Mouse (Mus musculus) c-Kit-positive CD71-positive TER-119-negative erythroid progenitor cells, embryonic 14.5 days (primary cell): Measurements from ENCODE around the gene Itga2b.

Experiments used
- DNase-seq: peaks from one replicate; pipeline ENCODE4 v3.0.0-alpha.2; 2013; ENCODE audit warnings: low read depth

Gene Itga2b

GRCm38 (mm10) chr11:102455740-102456396 lies 14.1 kb downstream of the Itga2b start:
- DNase-seq: peak; percentile 42

- no peak for DNase-seq
Measured at GRCm38 (mm10) chr11:102453131-102453530, 16.8 kb downstream of the Itga2b start.

DNA sequence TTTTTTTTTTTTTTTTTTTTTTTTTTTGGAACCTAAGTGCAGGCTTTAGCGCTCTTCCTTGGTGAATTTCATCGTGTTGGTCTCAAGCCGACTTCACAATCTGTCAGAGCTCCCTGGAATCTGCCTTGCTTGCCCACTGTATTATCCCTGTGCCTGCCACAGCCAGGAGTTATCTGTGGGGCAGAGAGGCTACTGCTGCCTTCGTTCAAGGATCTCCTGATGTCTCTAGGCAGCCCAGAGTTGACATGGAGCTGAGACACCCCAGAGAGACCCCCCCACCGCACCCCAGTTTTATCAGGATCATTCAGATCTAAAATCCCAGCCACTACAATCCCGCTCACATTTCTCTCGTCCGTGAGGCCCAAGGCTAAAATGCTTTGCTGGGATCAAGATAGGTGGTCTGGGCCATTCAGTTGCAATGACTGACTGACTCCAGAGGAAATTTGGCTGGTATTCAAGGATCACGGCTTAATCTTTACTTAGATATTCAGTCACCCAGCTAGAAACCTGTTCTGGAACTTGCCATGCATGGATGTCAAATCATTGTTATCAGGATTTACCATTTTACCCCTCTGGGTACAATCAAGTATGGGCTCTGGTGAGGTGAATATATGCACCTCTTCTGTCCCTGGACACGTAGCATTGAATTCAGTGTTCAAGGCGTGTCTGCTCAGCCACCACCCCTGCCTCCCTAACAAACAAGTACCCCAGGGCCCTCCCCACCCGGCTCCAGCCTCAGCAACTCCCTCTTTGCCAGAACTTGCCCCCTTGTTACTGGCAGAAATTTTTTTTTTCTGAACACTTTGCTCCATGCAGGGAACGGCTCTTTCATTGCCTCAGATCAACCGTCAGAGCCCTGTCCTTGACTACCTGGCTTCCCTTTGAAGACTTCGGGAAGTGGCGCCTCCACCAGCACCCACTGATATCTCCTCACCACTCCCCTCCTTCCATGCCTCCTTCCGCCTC lies 20.6 kb downstream of the Itga2b start:
- DNase-seq: no peak

- DNase-seq: no peak
Measured at GRCm38 (mm10) chr11:102448327-102448726, 21.6 kb downstream of the Itga2b start.

- no peak for DNase-seq
Measured at GRCm38 (mm10) chr11:102447497-102447896, 22.4 kb downstream of the Itga2b start, which contains the start of gene Fam171a2. Gene Fam171a2, minus strand, starts transcription at chr11:102447682.

- DNase-seq: no peak
Measured at GRCm38 (mm10) chr11:102446581-102447461, 23.1 kb downstream of the Itga2b start.

DNA sequence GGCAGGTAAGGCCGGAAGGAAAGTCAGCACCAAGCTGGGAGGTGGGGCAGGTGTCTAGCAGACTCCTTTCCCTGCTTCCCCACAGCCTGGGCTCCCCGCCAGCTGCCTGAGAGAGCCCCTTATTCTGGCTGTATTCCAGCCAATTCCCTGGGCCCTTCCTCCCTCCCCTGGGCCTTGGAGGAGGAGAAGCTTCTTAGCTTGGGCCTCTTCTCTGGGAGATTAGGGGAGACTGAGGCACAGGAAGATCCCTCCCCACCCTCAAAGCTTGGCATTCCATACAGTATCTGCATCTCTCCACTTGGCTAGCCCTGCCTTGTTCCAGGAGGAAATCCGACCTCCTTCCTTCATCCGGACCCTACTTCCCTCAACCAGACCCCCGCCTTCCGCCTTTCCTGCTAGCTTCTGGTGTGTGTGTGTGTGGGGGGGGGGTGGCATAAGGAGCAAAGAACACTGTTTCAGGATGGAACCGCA lies 24.0 kb downstream of the Itga2b start:
- no peak for DNase-seq

- no peak for DNase-seq
Measured at GRCm38 (mm10) chr11:102445264-102445890, 24.5 kb downstream of the Itga2b start.

DNA sequence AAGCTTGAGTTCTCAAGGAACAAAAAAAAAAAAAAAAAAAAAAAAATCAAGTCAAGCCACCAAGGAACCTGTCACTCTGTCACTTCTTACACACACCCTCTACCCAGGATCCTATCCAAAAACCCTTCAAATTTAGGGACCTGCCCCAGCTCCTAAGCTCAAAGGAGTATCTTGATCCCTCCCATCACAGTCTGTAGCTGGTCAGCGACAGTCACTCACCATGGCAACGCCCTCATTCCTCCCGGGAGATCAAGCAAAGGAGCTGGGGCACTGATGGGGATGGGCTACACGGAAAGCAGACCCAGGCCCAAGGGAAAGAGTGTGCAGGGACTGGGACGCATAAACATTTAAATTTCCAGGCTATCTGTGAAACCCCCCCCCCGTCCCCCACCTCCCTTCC lies 25.1 kb downstream of the Itga2b start:
- DNase-seq: no peak

- DNase-seq: no peak
Measured at GRCm38 (mm10) chr11:102444321-102444720, 25.6 kb downstream of the Itga2b start.

- DNase-seq: no peak
Measured at GRCm38 (mm10) chr11:102443740-102444139, 26.2 kb downstream of the Itga2b start.

GRCm38 (mm10) chr11:102442089-102442488 lies 27.8 kb downstream of the Itga2b start:
- DNase-seq: no peak

- no peak for DNase-seq
Measured at GRCm38 (mm10) chr11:102441434-102441833, 28.5 kb downstream of the Itga2b start.

GRCm38 (mm10) chr11:102440255-102440654 lies 29.7 kb downstream of the Itga2b start:
- DNase-seq: no peak

DNA sequence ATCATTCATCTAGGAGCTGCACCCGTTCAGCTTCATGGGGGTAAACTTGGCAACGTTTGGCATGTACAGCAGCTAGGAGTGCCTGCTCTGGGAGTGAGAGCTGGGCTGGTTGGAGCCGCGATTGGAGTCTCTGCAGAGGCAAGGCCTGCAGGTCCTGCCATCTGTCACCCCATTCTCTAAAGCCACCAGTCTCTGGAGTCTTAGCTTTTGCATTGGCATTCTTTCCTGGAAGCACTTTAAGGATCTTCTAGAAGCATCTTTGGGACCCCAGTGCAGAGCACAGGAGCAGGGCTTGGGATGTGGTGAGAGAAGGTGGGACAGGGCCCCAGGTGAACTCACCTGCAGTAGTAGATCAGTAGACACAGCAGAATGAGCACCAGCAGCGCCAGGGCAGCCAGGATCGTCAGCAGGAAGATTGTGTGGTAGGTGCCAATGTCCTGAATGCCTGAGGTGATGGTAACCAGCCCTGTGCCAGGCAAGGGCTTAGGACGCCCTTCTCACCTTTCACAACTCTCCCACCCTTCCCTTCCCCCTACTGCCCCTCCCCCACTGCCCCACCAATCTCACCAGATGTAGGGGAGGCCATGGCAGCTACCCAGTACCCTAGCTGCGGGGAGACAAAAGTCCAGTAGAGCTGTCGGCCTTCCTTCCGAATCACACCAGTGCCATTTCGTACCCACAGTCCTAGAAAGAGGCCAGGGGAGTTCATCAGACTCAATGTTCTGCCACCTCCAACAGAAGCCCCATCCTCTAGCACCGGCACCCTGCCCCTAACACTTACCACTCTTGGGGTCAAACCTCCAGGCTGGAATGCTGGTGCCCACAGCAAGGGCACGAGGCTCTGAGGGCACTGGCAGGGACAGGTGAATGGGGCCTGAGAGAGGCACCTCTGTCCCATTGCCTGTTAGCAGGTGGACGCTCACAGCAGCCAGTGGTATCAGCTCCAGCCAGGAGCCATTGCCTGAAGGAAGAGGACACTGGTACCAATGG lies 30.5 kb downstream of the Itga2b start:
- no peak for DNase-seq

DNA sequence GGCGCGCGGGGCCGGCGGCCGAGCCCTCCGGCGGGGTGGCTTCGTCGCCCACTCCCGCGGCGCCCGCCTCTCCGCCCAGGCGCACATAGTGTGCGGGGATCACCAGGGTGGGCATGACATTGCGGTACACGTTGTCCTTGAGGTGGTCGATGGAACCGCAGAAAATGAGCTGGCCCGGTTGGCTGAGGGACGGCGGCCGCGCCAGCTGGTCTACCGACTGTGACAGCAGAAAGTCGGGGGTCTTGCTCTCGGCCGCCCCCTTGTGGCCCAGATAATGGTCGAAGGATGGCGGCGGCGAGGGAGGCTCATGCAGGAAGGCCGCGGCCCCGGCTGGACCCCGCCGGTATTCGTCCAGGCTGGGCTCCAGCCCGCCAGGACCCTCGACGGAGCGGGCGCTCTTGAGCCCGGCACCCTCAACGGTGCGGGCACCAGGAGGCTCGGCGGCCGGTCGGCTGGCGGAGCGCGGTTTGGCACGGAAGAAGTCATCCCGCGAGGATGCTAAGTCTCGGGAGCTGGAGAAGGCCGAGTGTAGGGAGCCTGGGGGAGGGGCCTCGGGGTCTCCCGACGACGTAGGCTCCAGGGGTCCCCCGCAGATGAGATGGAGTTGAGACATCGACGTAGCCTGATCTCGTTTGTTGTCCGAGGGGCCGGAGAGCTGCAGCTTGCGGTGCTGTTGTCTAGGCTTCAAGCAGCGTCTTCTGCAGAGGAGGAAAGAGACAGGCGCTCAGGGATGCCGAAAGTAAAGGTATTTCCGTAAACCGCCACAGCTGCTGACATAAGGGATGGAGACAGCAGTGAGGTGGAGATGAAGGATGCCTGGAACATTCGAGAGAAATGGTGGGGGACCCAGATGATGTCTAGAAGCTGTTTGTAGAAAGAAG lies 31.5 kb downstream of the Itga2b start:
- DNase-seq: peak; percentile 35

DNA sequence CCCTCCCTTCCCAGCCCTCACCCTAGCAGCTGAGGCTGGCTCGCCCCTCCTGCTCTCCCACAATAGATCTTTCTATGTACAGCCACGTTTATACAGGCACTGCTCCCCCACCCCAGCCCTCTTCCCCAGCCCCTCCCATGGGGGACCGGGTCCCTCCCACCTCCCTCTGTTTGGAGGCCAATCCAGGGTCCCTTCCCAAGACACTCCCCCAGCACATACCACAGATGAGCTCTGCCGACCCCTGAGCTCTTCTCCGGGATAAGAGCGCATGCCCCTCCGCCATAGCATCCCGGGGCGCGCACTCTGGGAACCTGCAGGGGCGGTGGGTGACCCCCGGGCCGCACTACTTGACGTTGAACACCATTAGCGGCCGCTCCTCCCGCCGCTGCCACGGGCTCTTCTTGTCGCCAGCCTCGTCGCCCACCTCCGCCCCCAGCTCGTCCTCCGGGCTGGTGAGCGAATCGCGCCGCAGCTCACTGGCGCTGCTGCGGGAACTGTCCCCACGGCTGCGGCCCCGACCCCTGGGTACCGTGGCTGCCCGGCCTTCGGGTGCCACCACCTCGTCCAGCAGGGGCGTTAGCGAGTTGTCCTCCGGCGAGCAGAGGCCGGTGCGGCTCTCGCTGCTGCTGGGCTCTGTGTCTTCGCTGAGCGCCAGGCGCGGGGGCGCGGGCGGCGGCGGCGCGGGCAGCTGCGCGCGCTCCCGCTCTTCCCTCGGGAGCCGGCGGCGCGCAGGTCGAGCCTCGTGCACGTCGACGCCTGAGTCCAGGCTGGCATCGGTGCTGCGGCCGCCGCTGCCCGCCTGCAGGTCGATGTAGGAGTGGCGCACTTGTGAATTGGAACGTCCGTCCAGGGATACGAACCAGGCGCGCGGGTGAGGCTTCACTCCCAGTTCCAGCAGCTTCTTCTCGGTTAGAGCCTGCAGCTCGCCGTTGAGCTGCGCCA lies 32.5 kb downstream of the Itga2b start:
- no peak for DNase-seq

DNA sequence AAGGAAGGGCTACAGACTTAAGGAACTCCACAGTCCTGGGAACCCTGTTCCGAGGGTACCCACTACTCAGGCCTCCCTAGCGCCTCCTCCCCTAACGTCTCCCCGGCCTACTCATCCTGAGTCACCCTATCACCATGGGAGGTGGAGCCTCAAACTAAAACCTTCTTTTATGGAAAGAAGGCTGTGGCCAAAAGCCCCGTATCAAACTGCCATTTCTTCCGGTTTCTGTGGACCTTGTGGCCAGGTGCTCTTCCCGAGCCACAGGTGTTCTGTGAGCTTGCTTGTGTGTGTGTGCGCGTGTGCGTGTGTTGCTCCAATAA lies 33.5 kb downstream of the Itga2b start:
- DNase-seq: no peak
